Mouse (Mus musculus) heart, embryonic 12.5 days (tissue): ENCODE measurements around the gene Crygc. TPM values are rescaled to one million over a fixed set of nuclear protein-coding genes. Genes with fewer than 3 reads are reported as not detected.

ENCODE experiments used
- ATAC-seq: fragments of 200-750 bp; cut with Nextera tagmentation; 2 replicates; pipeline ENCODE4 v1.8.0; 2017; ENCODE audit warnings: moderate TSS enrichment, moderate library complexity; ENCODE audit not compliant: insufficient number of reproducible peaks, low FRiP score
- H3K27ac ChIP-seq: fragments of 300-500 bp; sonication (generic); 2 replicates; pipeline ENCODE4 v1.5.1; 2016; ENCODE audit warnings: mild to moderate bottlenecking, moderate library complexity; ENCODE audit not compliant: poor library complexity, severe bottlenecking
- H3K27me3 ChIP-seq: fragments of 300-500 bp; sonication (generic); replicated peaks from 2 replicates; pipeline ENCODE4 v1.6.1; 2016; ENCODE audit warnings: mild to moderate bottlenecking, moderate library complexity
- H3K36me3 ChIP-seq: fragments of 300-500 bp; sonication (generic); 2 replicates; pipeline ENCODE4 v1.6.1; 2016; ENCODE audit warnings: mild to moderate bottlenecking, moderate library complexity
- H3K4me1 ChIP-seq: fragments of 300-500 bp; sonication (generic); replicated peaks from 2 replicates; pipeline ENCODE4 v1.6.1; 2016; ENCODE audit warnings: mild to moderate bottlenecking
- H3K4me2 ChIP-seq: fragments of 300-500 bp; sonication (generic); 2 replicates; pipeline ENCODE4 v1.6.1; 2016; ENCODE audit warnings: mild to moderate bottlenecking, moderate library complexity
- H3K4me3 ChIP-seq: fragments of 300-500 bp; sonication (generic); 2 replicates; pipeline ENCODE4 v1.5.1; 2016; ENCODE audit warnings: mild to moderate bottlenecking
- H3K9ac ChIP-seq: fragments of 300-500 bp; sonication (generic); 2 replicates; pipeline ENCODE4 v1.6.1; 2016; ENCODE audit warnings: mild to moderate bottlenecking, moderate library complexity
- H3K9me3 ChIP-seq: fragments of 300-500 bp; sonication (generic); replicated peaks from 2 replicates; pipeline ENCODE4 v1.6.1; 2016; ENCODE audit warnings: mild to moderate bottlenecking, moderate library complexity
- WGBS: fragments of 180-500 bp; shearing (Covaris S2); methylation state at CpG from one replicate; pipeline ENCODE4 v1.1.7; 2016; 5-methylcytosine and 5-hydroxymethylcytosine counted together
- polyA plus RNA-seq: library from polyadenylated mRNA; unstranded; fragments of >200 nt; fragmentation: Nextera tagmentation; extraction: Ambion mirVana; gene quantifications from 2 replicates; pipeline ENCODE4 v1.2.1, GENCODE M21; 2016

Gene Crygc
- not detected in 2 replicates for polyA plus RNA-seq

DNA sequence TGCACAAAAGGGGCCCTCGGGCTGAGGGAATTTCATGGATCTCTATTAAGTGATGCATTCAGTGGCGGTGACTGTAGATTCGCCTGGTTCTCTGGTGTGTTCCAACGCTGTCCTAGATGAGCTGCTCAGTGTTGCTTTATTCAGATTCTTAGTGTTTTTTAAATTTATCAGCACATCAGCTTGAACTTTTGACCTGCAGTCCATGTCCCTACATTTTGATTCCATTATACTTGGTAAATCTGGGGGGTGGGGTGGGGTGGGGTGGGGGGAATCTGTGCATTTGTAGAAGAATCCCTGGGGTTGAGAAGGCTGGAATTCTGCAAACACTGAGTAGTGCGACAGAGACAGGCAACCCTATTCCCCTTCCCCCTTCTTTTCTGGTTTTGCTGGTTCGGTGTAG, at the start of gene Crygc:
Gene Crygc, minus strand, starts transcription at position 101 of the 400 bp plus-strand sequence.
- no peak for ATAC-seq
- H3K27ac ChIP-seq = no peak within 1 kb of the TSS
- no peaks in the 10 kb centered on the region for H3K9me3 ChIP-seq
- no peaks in the 10 kb centered on the region for H3K36me3 ChIP-seq
- no peak within 1 kb of the TSS for H3K4me2 ChIP-seq
- H3K4me3 ChIP-seq = no peak within 1 kb of the TSS
- 63% methylated on average over 6 of the region's 6 CpGs for WGBS
- no peaks in the 10 kb centered on the region for H3K27me3 ChIP-seq
- H3K9ac ChIP-seq = no peak within 1 kb of the TSS
- no peaks in the 10 kb centered on the region for H3K4me1 ChIP-seq

DNA sequence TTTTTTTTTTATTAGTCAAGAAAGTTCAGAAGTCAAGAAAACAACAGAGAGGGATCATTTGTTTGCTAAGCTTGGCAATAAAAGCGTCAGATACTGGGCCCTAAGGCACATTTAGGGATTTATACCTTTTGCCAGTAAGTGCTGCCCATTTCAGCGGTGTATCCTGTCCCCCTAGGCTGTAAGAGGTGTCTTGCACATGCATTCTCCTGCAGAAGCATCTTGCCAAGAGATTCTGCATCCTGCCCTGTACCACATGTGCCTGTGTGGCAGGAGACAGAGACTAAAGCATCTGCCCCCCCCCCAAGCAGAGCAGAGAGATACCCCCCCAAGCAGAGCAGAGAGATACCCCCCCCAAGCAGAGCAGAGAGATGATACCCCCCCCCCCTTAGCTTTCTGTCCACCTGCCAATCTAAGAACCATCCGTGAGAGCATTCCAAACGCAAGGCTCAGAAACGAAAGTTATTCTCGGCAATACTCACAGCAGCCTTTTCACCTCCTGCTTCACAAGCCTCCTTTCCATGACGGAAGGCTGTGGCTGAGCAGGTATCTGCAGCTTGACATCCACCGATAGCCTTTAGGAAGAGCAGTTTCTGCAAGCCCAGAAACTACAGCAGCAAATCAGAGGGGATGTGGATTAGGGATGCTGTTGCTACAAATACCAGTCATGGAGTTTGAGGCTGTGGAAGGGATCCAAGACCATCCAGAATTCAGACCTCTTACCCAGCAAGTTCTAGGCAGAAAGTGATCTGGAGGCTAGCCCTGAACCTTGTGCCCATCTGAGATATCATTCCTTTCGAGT, 49.3 kb upstream of the Crygc start, which contains the start of gene D630023F18Rik:
Gene D630023F18Rik, minus strand, starts transcription at position 641 of the 799 bp plus-strand sequence.
- no peak for ATAC-seq
- 21% methylated on average over 9 of the region's 9 CpGs for WGBS
- no peak within 1 kb of the TSS for H3K27ac ChIP-seq
- H3K4me1 ChIP-seq = 0 out of 2 replicates have a peak, but pooled peaks cover 4% of the 10 kb centered on the region
- H3K27me3 ChIP-seq = no peaks in the 10 kb centered on the region
- peak within 1 kb of the TSS; percentile 64 for H3K4me2 ChIP-seq
- peak within 1 kb of the TSS; percentile 36 for H3K4me3 ChIP-seq
- H3K9me3 ChIP-seq = no peaks in the 10 kb centered on the region
- H3K36me3 ChIP-seq = no peaks in the 10 kb centered on the region
- peak within 1 kb of the TSS; percentile 50; the same call in 1 of the 2 replicates for H3K9ac ChIP-seq

DNA sequence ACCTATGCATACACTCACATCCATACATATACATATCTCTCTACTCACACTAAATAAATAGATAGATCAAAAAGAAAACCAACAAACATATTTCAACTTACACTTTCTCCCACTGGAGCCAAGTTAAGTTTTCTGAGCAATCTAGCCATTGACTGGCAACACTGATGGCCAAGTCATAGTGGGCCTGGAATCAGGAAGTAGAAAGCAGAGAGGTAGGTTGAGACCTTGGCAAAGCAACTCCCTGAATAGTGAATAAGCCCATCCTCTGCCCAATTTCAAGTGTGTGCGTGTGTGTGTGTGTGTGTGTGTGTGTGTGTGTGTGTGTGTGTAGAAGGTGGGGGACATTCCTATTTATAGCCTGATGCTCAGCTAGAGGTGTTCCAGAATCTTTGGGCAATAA, 45.9 kb upstream of the Crygc start, which contains the start of gene Gm28845:
Gene Gm28845, minus strand, starts transcription at position 121 of the 400 bp plus-strand sequence.
- Histone ChIP-seq H3K36me3 (no peaks in the 10 kb centered on the region), H3K9ac (no peak within 1 kb of the TSS), H3K4me2 (no peak within 1 kb of the TSS), H3K4me1 (0 out of 2 replicates have a peak, but pooled peaks cover 4% of the 10 kb centered on the region), H3K27me3 (no peaks in the 10 kb centered on the region), H3K27ac (no peak within 1 kb of the TSS), H3K9me3 (no peaks in the 10 kb centered on the region), H3K4me3 (no peak within 1 kb of the TSS)
- WGBS = 87% methylated on average over 1 of the region's 1 CpGs
- ATAC-seq = no peak

DNA sequence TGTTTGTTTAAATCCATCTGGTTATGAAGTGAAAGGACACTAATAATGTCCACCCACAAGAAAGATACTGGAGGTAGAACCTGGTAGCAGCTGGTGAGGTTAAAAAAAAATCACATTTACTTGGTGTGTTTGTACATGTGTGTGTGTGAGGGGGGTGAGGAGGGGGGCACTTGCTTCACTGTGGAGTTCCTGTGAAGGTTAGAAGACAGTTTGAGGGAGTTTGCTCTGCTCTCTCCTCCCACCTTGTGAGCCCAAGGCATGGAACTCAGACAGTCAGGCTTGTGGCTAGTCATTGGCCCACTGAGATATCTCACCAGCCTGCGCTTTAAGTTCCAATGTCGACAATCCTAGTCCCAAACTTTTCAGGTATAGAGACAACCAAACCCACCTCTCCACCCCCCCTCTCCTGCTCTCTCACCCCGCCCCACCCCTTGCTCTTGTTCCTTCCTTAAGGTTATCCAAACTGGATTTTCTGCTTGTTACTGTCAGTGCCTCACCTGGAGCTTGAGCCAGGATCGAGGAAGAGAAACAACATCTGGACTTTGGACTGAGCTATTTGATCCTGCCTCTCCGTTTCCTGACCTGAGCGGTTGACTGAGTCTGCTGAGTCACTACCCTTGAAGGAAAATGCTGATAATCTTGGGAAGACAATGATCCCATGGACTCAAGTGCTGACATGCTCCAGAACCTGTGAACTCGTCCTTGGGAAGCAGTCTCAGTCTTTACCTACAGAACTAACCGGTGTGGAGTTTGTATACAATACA, 44.8 kb upstream of the Crygc start:
- Histone ChIP-seq H3K4me1 (0 out of 2 replicates have a peak, but pooled peaks cover 4% of the 10 kb centered on the region), H3K27me3 (no peaks in the 10 kb centered on the region), H3K9ac (no peak overlapping the region), H3K4me3 (no peak overlapping the region), H3K9me3 (no peaks in the 10 kb centered on the region), H3K36me3 (no peaks in the 10 kb centered on the region), H3K27ac (no peak overlapping the region), H3K4me2 (no peak overlapping the region)
- WGBS = 60% methylated on average over 8 of the region's 8 CpGs
- no peak for ATAC-seq

DNA sequence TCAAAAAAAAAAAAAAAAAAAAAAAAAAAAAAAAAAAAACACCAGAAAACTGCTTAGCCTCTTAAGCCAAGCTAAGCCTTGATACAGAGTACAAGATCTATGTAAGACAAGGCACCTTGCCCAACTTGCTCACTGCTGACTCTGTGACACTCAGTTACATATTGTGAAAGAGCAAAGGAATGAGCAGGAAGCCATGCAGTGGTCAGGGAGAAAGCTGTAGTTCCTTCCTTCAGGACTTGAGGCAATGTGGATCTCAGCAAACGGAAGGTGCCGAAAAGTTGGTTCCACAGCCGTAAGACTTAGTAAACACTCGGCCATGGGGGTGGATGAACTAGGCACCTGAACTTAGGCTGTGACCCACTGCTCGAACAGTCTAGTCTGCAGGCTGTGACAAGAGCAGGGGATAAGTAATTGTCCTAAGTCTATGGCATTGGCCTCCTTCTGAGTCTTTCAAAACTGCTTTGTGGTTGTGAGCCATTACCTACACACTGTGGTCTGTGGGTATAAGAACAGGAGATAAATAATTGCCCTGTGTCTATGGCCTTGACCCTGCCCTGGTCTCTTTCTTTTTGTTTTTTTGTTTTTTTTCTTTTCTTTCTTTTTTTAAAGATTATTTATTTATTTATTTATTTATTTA, 40.2 kb upstream of the Crygc start:
- H3K4me2 ChIP-seq = no peak overlapping the region
- H3K27ac ChIP-seq = no peak overlapping the region
- no peaks in the 10 kb centered on the region for H3K4me1 ChIP-seq
- no peaks in the 10 kb centered on the region for H3K36me3 ChIP-seq
- 84% methylated on average over 5 of the region's 5 CpGs for WGBS
- ATAC-seq = no peak
- H3K9me3 ChIP-seq = no peaks in the 10 kb centered on the region
- no peaks in the 10 kb centered on the region for H3K27me3 ChIP-seq
- no peak overlapping the region for H3K9ac ChIP-seq
- H3K4me3 ChIP-seq = no peak overlapping the region

DNA sequence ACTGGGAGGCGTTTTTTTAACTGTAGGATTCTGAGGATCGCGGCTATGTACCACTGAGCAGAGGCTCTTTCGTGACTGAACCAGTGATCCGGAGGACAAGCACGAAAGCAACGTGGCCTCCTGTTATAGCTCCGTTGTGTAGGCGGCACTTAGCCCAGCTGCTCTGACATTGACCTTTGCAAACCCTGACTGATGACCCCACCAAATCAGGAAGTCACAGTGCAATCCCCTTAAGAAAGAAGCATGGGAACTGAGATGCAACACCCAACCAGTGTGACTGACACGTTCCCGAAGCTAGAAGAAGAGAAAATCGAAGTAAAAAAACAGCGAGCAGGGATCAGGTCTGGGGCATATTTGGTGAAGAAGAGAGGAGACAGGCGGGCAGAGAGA, 39.3 kb upstream of the Crygc start:
- no peaks in the 10 kb centered on the region for H3K4me1 ChIP-seq
- no peak overlapping the region for H3K27ac ChIP-seq
- H3K27me3 ChIP-seq = no peaks in the 10 kb centered on the region
- no peaks in the 10 kb centered on the region for H3K36me3 ChIP-seq
- H3K9ac ChIP-seq = no peak overlapping the region
- 57% methylated on average over 14 of the region's 14 CpGs for WGBS
- H3K9me3 ChIP-seq = no peaks in the 10 kb centered on the region
- H3K4me3 ChIP-seq = peak overlapping the region; percentile 9; the same call in 1 of the 2 replicates
- H3K4me2 ChIP-seq = peak overlapping the region; percentile 56
- no peak for ATAC-seq

DNA sequence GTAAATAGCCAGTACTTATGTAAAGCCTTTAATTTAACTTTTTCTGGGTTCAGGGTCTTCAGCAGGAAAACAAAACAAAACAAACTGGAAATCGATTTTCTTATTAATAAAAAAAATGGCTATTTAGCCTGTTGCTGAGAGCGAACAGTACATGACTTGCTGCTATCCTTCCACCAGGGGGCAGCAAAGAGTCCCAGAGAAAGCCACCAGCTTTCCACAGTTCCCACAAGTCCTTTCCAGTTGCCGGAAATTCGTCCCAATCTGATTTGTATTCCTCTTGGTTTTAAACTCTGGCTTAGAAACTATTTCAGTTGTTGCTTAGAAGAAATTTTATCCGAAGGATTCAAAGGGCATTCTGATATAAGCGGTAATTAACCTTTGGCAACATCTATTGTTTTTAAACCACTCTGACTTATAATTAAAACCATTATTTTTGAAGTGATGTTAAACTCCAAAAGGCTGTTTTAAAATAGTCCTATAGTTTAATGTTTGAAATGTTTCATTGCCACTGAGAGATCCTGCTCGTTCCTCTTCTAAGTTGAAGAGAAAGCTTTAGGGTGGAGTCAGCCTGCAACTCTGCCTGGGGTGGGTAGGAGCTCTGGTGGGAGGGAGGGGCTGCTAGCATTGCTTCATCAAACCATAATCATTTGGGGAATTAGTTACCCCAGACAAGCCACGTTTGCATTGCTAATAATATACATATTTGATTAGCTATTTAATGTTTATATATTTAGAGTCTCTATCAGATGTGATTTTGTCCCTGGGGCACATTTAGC, 38.7 kb upstream of the Crygc start:
- Histone ChIP-seq H3K4me1 (no peaks in the 10 kb centered on the region), H3K9me3 (no peaks in the 10 kb centered on the region), H3K4me3 (peak overlapping the region; percentile 9; the same call in 1 of the 2 replicates), H3K27me3 (no peaks in the 10 kb centered on the region), H3K36me3 (no peaks in the 10 kb centered on the region), H3K4me2 (peak overlapping the region; percentile 56), H3K9ac (no peak overlapping the region), H3K27ac (no peak overlapping the region)
- 11% methylated on average over 8 of the region's 8 CpGs for WGBS
- no peak for ATAC-seq

DNA sequence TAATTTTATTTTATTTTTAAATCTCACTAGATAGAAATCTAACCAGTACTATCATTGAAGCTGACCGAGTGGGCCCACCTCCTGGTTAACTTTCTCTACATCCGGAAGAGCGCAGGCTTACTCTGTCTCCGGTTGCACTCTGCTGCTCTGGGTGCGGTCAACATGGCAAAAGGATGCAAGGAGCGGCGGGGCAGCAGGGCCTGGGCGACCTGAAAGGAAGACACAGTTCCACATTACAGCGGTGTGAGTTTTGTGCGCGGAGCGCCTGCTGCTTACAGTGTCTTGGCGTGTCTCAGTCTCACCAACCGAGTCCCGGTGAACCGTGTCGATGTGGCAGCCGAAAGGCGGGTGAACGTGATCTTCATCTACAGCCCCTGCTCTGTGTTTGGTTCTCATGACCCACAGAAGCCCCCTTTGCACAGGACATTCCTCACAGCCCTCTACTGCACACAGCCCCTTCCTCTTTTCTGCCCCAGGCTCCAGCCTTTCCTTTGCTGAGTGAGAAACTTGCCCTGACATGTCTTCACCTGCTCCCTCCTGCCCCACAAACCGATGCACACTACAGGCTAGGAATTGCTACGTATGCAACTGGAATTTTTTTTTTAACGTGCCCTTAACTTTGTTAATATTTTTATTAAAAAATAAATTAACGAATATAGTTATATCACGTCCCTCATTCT, 36.4 kb upstream of the Crygc start:
- Histone ChIP-seq H3K4me2 (peak overlapping the region; percentile 32; the same call in 1 of the 2 replicates), H3K4me3 (no peak overlapping the region), H3K36me3 (no peaks in the 10 kb centered on the region), H3K9me3 (no peaks in the 10 kb centered on the region), H3K4me1 (no peaks in the 10 kb centered on the region), H3K27me3 (no peaks in the 10 kb centered on the region), H3K9ac (no peak overlapping the region), H3K27ac (no peak overlapping the region)
- ATAC-seq = no peak
- WGBS = 58% methylated on average over 25 of the region's 25 CpGs

DNA sequence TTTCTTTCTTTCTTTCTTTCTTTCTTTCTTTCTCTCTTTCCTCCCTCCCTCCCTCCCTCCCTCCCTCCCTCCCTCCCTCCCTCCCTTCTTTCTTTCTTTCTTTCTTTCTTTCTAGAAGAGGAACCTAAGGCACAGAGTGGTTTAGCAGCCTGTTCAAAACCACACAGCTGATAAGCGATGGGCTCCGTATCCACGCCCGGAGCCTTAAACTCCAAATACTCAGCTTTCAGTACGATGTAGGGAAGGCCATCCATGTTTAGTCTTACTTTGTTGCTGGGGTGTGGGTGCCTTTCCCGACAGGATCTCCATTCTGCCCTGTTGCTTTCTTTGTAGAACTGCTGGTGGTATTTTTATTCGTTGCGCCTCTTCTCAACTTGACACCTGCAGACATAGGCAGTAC, 35.7 kb upstream of the Crygc start:
- Histone ChIP-seq H3K27ac (no peak overlapping the region), H3K9me3 (no peaks in the 10 kb centered on the region), H3K27me3 (no peaks in the 10 kb centered on the region), H3K4me2 (no peak overlapping the region), H3K36me3 (no peaks in the 10 kb centered on the region), H3K4me3 (no peak overlapping the region), H3K9ac (no peak overlapping the region), H3K4me1 (no peaks in the 10 kb centered on the region)
- WGBS = 80% methylated on average over 8 of the region's 8 CpGs
- ATAC-seq = no peak

DNA sequence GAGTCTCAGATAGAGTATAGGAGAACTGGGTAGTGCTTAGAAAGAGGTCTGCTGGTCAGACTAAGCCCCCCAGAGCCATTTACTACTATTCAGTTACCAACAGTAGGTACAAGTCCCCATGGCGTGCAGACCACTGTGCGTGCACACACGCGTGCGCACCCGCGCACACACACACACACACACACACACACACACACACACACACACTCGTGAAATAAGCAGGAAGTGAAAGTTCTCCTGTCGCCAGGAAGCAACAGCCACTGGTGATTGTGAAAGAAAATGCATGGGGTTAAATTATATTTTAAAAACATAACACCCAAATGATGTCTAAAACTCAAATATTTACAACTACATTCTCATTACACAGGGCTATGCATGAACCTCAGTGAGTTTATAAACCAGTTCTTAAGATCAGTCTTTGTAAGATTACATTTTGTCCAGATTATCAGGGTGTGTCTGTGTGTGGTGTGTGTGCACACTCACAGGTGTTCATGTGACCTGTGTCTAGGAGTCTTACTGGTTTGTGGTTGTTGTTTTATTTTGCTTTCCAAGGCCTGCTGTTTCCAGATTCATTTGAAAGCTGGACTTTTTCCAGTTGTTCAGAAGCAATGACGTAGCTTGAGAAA, 34.3 kb upstream of the Crygc start:
- Histone ChIP-seq H3K4me3 (no peak overlapping the region), H3K9me3 (no peaks in the 10 kb centered on the region), H3K4me1 (no peaks in the 10 kb centered on the region), H3K27me3 (no peaks in the 10 kb centered on the region), H3K36me3 (no peaks in the 10 kb centered on the region), H3K27ac (no peak overlapping the region), H3K4me2 (no peak overlapping the region), H3K9ac (no peak overlapping the region)
- ATAC-seq = no peak
- WGBS = 87% methylated on average over 10 of the region's 10 CpGs
